Mouse (Mus musculus): ENCODE measurements at regions not wholly inside any gene's neighbourhood (a gene's known extent, or its start where the extent isn't known, plus 50 kb on each side); places are given as distances from the start of the nearest gene placed in this dataset.

DNA sequence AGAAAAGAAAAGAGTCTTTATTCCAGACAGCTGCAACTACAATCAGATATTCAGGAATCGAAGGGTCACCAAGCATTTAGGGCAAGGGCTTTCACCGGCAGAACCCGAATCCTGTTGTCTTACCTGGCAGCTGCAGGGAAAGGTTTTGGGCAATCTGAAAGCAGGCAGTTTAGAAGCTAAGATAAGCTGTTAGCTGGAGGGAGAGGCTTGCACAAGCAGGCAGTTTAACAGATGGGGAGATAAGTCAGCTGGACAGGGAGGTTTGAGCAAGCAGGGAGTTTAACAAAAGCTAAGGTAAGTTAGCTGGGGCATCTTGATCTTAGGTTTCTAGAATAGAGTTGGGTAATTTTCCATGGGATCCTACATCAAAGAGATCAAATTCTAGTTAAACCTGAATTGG lies 67.3 kb upstream of the Med14 start:
- Histone ChIP-seq H3K4me3 (ENCODE audit: insufficient read depth, low read depth, low read length) (no peak overlapping the region), H3K4me1 (ENCODE audit: control insufficient read depth, insufficient read depth, insufficient read length, low read length) (no peaks in the 10 kb centered on the region), H3K27ac (replicated peaks; ENCODE audit: low read depth, low read length) (no peak overlapping the region)

DNA sequence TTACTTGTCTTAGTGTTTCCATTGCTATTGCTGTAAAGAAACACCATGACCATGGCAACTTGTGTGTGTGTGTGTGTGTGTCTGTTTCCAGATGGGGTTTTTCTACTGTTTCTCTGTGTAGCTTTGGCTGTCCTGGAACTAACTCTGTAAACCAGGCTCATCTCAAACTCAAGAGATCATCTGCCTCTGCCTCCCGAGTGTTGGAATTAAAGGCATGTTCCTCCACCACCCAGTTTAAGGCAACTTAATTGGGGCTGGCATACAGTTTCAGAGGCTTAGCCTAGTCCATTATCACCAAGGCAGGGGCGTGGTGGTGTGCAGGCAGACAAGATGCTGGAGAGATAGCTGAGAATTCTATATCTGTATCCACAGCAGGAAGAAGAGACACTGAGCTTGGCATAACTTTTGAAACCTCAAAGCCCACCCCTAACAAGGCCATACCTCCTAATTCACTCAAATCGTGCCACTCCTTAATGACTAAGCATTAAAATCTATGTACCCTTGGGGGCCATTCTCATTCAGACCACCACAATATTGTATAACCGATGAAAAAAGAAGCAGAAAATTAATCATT lies 65.5 kb upstream of the Med14 start:
- Histone ChIP-seq H3K4me3 (ENCODE audit: insufficient read depth, low read depth, low read length) (no peak overlapping the region), H3K4me1 (ENCODE audit: control insufficient read depth, insufficient read depth, insufficient read length, low read length) (no peaks in the 10 kb centered on the region; the same call in 1 of the 2 replicates), H3K27ac (replicated peaks; ENCODE audit: low read depth, low read length) (no peak overlapping the region)

DNA sequence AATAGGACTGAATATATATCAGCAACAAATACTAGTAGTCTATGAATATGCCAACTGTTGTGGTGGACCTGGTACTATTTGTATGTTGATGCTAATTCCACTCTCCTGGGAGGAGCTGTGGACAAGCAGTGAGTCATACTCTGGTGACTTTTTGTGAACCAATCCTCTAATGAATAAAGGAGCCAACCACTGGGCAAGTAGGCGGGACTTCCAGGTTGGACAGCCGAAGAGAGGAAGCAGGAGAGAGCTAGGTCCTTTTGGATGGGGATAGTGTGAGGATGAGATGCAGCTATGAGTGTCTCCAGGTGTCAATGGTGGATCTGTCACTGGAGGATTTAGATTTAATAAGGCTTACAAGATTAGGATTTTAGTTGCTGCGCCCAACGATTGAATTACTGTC lies 64.8 kb upstream of the Med14 start:
- Histone ChIP-seq H3K4me3 (ENCODE audit: insufficient read depth, low read depth, low read length) (no peak overlapping the region), H3K4me1 (ENCODE audit: control insufficient read depth, insufficient read depth, insufficient read length, low read length) (no peaks in the 10 kb centered on the region; the same call in 1 of the 2 replicates), H3K27ac (replicated peaks; ENCODE audit: low read depth, low read length) (no peak overlapping the region)

DNA sequence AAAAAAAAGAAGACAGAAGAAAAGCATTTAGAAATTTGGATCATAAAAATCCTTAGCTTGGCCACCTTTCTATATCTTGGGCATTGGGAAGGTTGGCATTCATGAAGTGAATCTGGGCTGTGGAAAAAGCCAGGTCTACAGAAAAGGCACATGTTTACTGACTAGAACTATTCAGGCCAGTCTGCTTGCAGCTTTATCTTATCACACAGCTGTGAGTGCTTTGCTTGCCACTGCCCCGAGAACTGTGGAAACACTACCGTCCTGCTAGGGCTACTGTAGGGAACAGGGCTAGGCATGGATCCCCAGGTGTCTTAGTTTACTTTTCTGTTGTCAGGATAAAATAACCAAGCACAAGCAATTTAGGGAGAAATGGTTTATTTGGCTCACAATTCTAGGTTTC lies 63.4 kb upstream of the Med14 start:
- H3K27ac ChIP-seq (replicated peaks; ENCODE audit: low read depth, low read length), result no peak overlapping the region

DNA sequence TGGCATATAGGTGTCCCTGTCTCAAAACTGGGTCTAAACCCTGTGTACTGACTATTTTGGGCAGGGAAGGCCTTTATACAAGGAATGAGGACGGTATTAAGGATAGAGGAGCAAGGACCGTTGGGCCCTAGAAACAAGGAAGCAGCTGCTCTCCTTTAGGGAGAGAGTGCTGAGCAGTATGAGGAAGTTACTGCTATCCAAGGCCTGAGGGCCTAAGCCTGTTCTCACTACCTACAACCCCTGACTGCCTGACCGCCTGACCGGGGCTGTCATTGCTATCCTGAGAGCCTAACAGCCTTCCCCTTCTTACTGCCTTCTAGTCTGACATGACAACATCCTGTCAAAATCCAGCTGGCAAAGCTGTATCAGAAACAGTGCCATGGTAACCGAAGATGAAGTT lies 62.6 kb upstream of the Med14 start:
- Histone ChIP-seq H3K27ac (replicated peaks; ENCODE audit: low read depth, low read length) (no peak overlapping the region), H3K4me3 (ENCODE audit: insufficient read depth, low read depth, low read length) (no peak overlapping the region), H3K4me1 (ENCODE audit: control insufficient read depth, insufficient read depth, insufficient read length, low read length) (no peaks in the 10 kb centered on the region; the same call in 1 of the 2 replicates)

More for the DNA sequence above, 63.4 kb upstream of the Med14 start:
- Histone ChIP-seq H3K4me3 (ENCODE audit: insufficient read depth, low read depth, low read length) (no peak overlapping the region), H3K4me1 (ENCODE audit: control insufficient read depth, insufficient read depth, insufficient read length, low read length) (no peaks in the 10 kb centered on the region; the same call in 1 of the 2 replicates)

DNA sequence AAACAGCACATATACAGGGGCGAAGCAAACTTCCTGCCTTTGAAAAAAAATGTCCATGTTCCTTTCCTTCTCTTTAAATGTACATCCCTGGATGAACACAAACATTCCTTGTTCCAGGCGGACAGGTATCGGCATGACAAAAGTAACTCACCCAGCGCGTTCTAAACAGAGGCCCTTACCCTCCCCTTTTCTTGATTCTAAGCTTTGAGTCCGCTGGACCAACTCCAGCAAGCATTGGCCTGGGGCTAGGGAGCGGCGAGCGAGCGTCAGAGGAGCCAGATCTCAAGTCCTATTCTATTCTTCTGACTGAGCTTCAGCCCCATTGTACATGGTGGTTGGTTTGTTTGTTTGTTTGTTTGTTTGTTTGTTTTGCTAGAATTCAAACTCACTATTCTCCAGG lies 60.9 kb upstream of the Med14 start:
- no peak overlapping the region for H3K4me3 ChIP-seq (ENCODE audit: insufficient read depth, low read depth, low read length)

DNA sequence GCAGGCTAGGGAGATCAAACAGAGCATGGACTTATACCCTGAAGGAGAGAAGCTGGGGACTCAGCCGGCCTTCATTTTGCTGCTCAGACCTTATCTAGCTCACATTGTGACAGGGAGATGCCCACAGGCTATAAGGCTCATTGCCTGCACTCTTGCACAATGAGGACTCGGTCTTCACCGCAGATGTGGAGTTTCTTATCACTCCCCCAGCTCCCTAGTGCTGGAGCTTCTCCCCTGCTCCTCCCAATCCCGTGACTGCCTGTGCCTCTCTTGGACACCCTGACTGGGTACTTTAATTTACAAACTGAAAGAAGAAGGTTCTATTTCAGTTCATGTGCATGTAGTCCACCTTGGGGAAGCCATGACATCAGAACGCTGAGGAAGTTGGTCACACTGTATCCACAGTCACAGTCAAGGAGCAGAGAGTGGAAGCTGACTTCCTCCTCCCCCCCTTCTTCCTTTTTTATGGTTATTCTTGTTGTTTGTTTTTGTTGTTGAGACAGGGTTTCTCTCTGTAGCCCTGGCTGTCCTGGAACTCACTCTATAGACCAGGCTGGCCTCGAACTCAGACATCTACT lies 51.3 kb upstream of the Med14 start:
- Histone ChIP-seq H3K4me3 (ENCODE audit: insufficient read depth, low read depth, low read length) (no peak overlapping the region), H3K27ac (replicated peaks; ENCODE audit: low read depth, low read length) (no peak overlapping the region), H3K4me1 (ENCODE audit: control insufficient read depth, insufficient read depth, insufficient read length, low read length) (no peaks in the 10 kb centered on the region)

More for the DNA sequence above, 60.9 kb upstream of the Med14 start:
- Histone ChIP-seq H3K27ac (replicated peaks; ENCODE audit: low read depth, low read length) (no peak overlapping the region), H3K4me1 (ENCODE audit: control insufficient read depth, insufficient read depth, insufficient read length, low read length) (no peaks in the 10 kb centered on the region; the same call in 1 of the 2 replicates)
